Mouse (Mus musculus) thymus, adult 2 months (tissue): ENCODE results near the gene Olfr65. TPM values are rescaled to one million over a fixed set of nuclear protein-coding genes. Genes with fewer than 3 reads are reported as not detected.

Source experiments
- DNase-seq: peaks from one replicate; pipeline ENCODE4 v3.0.0; 2021
- H3K27ac ChIP-seq: fragments of 200-500 bp; 2 replicates; pipeline ENCODE4 v1.5.1; 2012; ENCODE audit warnings: low read length, control low read depth; ENCODE audit not compliant: control insufficient read depth, insufficient read depth
- H3K27me3 ChIP-seq: fragments of 200-500 bp; 2 replicates; pipeline ENCODE4 v1.6.1; 2012; ENCODE audit warnings: mild to moderate bottlenecking, low read length, moderate library complexity, mixed read lengths; ENCODE audit not compliant: control insufficient read depth, insufficient read depth
- H3K36me3 ChIP-seq: fragments of 200-500 bp; 2 replicates; pipeline ENCODE4 v1.6.1; 2012; ENCODE audit warnings: mild to moderate bottlenecking, low read length, moderate library complexity; ENCODE audit not compliant: control insufficient read depth, insufficient read depth
- H3K4me1 ChIP-seq: fragments of 200-500 bp; replicated peaks from 2 replicates; pipeline ENCODE4 v1.6.1; 2012; ENCODE audit warnings: low read length; ENCODE audit not compliant: control insufficient read depth, insufficient read depth
- H3K4me3 ChIP-seq: fragments of 200-500 bp; 2 replicates; pipeline ENCODE4 v1.5.1; 2012; ENCODE audit warnings: mild to moderate bottlenecking, low read length, control low read depth, moderate library complexity; ENCODE audit not compliant: control insufficient read depth, insufficient read depth
- CTCF ChIP-seq: fragments of 200-500 bp; IDR thresholded peaks from 2 replicates; pipeline ENCODE4 v1.5.1; 2012; ENCODE audit warnings: mild to moderate bottlenecking, control low read depth, low read length, moderate library complexity, borderline replicate concordance; ENCODE audit not compliant: control insufficient read depth, poor library complexity, insufficient read depth; ENCODE audit errors: extremely low read depth
- POLR2A ChIP-seq: fragments of 200-500 bp; IDR thresholded peaks from 2 replicates; pipeline ENCODE4 v1.6.1; 2012; ENCODE audit warnings: mild to moderate bottlenecking, low read length, control low read depth, moderate library complexity; ENCODE audit not compliant: control insufficient read depth, poor library complexity, insufficient read depth; ENCODE audit errors: extremely low read depth
- WGBS: fragments of 180-500 bp; shearing (Covaris S2); methylation state at CpG from one replicate; pipeline ENCODE4 v1.1.7; 2018; 5-methylcytosine and 5-hydroxymethylcytosine counted together
- polyA plus RNA-seq: library from polyadenylated mRNA; depleted of rRNA; stranded (reverse); fragments of >200 nt; gene quantifications from 2 replicates; pipeline ENCODE4 v1.2.3, GENCODE M21; 2012; rRNA removed

Gene Olfr65
- not detected in 2 replicates for polyA plus RNA-seq

GRCm38 (mm10) chr7:103903187-103903586 lies at the start of gene Olfr65:
TSS of gene Olfr65 (plus strand) at chr7:103903487.
- no peaks in the 10 kb centered on the region for H3K36me3 ChIP-seq
- WGBS, result 98% methylated on average over 2 of the region's 2 CpGs
- no peak for DNase-seq
- H3K4me3 ChIP-seq, result no peak within 1 kb of the TSS
- TF ChIP-seq CTCF (no peak), POLR2A (no peak)
- no peak within 1 kb of the TSS for H3K27ac ChIP-seq
- H3K4me1 ChIP-seq, result no peaks in the 10 kb centered on the region
- H3K27me3 ChIP-seq, result no peaks in the 10 kb centered on the region

GRCm38 (mm10) chr7:103854669-103855068 lies 48.6 kb upstream of the Olfr65 start:
- Histone ChIP-seq H3K36me3 (no peaks in the 10 kb centered on the region), H3K27me3 (no peaks in the 10 kb centered on the region), H3K4me1 (no peaks in the 10 kb centered on the region), H3K4me3 (no peak overlapping the region), H3K27ac (no peak overlapping the region)
- TF ChIP-seq CTCF, result no peak
- TF ChIP-seq POLR2A, result no peak
- no peak for DNase-seq
- WGBS, result 85% methylated on average over 1 of the region's 1 CpGs

DNA sequence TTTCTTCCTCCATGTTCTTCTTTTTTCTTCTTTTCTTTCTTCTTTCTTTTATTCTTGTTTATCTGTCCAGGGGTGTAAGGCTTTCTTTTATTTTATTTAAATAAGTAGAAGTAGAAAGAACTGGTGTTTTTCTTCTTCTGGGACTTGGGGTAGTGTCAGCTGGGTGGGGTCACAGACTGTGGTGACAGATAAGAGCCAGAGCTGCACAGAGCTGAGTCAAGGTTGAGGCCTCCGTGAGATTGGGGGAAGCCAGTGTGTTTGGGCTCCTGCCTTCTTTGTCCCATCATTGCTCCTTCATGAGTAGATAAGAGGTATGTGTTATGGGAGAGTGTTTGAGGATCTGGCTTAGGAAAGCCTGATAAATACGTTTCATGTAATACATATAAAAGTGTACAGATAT lies 44.2 kb upstream of the Olfr65 start:
- TF ChIP-seq POLR2A (no peak), CTCF (no peak)
- Histone ChIP-seq H3K27ac (no peak overlapping the region), H3K4me3 (no peak overlapping the region), H3K36me3 (no peaks in the 10 kb centered on the region), H3K4me1 (no peaks in the 10 kb centered on the region), H3K27me3 (no peaks in the 10 kb centered on the region)
- 51% methylated on average over 2 of the region's 2 CpGs for WGBS
- DNase-seq, result no peak

DNA sequence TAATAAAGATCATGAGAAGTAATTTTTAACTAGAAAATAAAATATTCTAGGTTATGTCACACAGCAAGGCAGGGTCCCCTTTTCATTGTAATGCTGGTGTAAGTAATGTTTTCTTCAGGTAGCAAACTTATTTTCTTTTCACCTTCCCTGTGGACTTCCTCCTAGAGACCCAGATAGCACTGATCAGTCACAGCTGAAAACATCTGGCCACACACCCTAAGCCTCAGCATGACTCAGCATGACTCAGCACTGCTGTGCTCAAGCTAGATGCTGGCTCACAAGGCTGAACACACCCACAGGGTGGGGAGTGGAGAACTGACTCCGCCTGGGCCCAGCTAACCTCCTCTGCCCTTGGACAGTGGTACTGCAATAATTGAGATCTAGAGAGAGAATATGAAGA lies 42.4 kb upstream of the Olfr65 start:
- 43% methylated on average over 1 of the region's 1 CpGs for WGBS
- TF ChIP-seq POLR2A (no peak), CTCF (no peak)
- no peak overlapping the region for H3K27ac ChIP-seq
- DNase-seq, result no peak
- no peaks in the 10 kb centered on the region for H3K27me3 ChIP-seq
- H3K4me3 ChIP-seq, result no peak overlapping the region
- H3K36me3 ChIP-seq, result no peaks in the 10 kb centered on the region
- no peaks in the 10 kb centered on the region for H3K4me1 ChIP-seq

DNA sequence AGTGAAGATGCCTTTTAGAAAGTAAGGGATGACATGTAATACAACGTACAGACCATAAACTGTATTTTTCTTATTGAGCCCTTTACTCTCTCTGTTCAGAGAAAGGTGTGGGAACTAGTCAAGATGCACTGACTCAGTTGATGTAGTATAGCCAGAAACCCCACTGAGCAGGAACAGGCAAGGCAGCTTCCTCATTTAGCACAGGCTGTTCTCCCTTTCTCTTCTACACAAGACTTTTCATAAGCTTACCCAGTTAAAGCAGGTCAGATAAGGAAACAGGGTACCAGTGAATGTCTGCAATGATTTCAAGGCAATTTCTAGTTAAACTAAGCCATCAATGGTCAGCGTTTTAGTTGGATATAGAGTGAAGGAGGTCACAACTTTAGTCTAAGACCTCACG lies 41.8 kb upstream of the Olfr65 start:
- DNase-seq, result no peak
- H3K4me1 ChIP-seq, result no peaks in the 10 kb centered on the region
- TF ChIP-seq CTCF (no peak), POLR2A (no peak)
- no peak overlapping the region for H3K27ac ChIP-seq
- no peaks in the 10 kb centered on the region for H3K36me3 ChIP-seq
- WGBS, result 55% methylated on average over 3 of the region's 3 CpGs
- no peaks in the 10 kb centered on the region for H3K27me3 ChIP-seq
- H3K4me3 ChIP-seq, result no peak overlapping the region

- TF ChIP-seq POLR2A, result no peak
- TF ChIP-seq CTCF, result no peak
- H3K4me1 ChIP-seq, result no peaks in the 10 kb centered on the region
- DNase-seq, result no peak
These were observed 37.6 kb upstream of the Olfr65 start for GRCm38 (mm10) chr7:103865716-103866115.

DNA sequence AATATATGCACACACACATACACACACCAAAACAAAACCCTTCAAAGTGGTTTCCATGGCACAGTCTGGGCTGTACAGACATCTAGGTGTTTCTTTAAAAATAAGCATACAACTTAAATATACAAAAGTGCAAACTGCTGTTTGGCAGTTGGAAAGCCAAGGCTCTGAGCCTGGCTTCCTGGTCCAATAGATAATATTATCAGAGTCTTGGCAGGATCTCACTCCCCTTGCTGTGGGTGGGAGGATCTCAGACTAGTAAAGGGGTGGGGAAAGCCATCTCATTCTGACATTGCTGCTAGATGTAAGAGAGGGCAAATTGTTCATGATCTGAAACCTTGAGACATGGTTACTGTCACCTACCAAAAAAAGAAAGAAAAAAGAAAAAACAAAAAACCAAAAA lies 32.6 kb upstream of the Olfr65 start:
- TF ChIP-seq POLR2A (no peak), CTCF (no peak)
- Histone ChIP-seq H3K4me3 (no peak overlapping the region), H3K27me3 (no peaks in the 10 kb centered on the region), H3K4me1 (no peaks in the 10 kb centered on the region), H3K36me3 (no peaks in the 10 kb centered on the region), H3K27ac (no peak overlapping the region)
- no peak for DNase-seq

More at GRCm38 (mm10) chr7:103865716-103866115, 37.6 kb upstream of the Olfr65 start:
- Histone ChIP-seq H3K27ac (no peak overlapping the region), H3K4me3 (no peak overlapping the region), H3K36me3 (no peaks in the 10 kb centered on the region), H3K27me3 (no peaks in the 10 kb centered on the region)
